Mouse (Mus musculus): Measurements from ENCODE around the gene Cdk5r2. TPM values are rescaled to one million over a fixed set of nuclear protein-coding genes. Genes with fewer than 3 reads are reported as not detected.
A peak's percentile ranks its signal among the peaks of the same experiment; 100 is the strongest.

The Cdk5r2 gene
- total and polyA plus RNA-seq, 3 experiments: 3.1 to 8.7 (median 4.6) TPM

DNA sequence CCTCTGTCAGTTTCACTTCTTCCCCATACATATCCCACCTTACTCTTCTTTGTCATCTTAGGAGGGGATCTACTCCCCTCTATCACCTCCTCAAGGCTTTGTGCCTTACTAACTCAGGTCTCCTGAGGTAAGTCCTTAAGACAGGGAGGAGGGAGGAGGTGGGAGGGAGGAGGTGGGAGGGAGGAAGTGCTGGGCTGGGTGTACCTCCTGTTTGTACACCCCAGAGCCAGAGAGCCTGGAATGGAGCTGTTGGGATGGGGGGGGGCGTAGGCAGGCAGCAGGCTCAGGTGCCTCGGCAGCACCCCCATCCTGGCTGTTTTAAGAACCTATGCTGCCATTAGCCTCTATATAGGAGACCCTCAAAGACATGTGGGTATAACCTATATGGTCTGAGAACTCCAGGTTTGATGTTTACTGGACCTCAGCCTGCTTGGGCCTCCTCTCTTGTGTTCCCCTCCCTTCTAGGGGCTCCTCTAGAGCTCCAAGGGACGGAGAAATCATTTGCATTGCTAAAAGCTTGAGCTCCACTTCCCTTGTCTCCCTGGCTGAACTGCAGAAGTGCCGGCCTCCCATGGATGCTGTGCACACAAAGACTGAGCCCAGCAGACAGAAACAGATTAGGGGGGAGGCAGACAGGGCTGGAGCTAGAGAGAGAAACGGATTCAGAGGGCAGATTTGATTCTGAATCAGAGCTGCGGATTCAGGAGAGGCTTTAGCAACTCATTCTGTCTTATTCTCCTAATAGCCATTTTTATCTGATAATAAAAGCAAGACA is 3.5 kb upstream of the Cdk5r2 start:
- DNase-seq: no peak

GRCm38 (mm10) chr1:74855156-74855555 is 422 bp downstream of the Cdk5r2 start:
- no peak for DNase-seq

GRCm38 (mm10) chr1:74855651-74856438 is 1.1 kb downstream of the Cdk5r2 start:
- DNase-seq: peak; percentile 10

DNA sequence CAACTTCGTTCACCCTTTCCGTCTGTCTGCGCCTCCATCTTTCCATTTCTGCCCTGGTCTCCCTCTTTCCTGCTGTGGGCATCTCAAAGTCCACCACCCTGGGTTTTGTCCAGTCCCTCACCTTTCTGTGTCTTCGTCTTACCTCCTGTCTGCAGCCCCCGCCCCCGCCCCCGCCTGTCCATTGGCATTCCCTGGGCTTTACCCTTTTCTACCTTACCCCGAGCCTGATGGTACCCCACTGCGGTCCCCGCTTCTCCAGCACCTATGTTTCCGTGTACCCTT is 1.6 kb downstream of the Cdk5r2 start:
- DNase-seq: no peak

DNA sequence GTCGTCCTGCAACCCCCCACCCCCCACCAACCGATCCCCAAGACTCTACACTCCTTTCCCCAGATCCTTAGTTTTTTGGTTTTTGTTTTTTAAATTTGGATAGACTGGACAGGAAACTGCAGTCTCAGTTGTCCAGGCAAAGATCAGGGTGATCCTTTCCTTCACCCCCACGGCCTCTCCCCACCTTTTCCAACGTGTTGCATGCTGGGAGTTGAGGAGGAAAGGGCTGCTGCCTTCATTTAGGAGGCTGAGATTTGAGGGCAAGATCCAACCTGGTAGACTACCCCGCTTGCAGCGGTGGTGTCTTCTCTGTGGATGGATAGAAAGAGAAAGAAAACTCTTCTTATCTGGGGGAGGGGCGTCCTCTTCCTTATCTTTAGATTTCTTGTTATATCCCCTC is 2.1 kb downstream of the Cdk5r2 start:
- DNase-seq: no peak

- no peak for DNase-seq
These were observed 2.5 kb downstream of the Cdk5r2 start for GRCm38 (mm10) chr1:74857201-74857600.

DNA sequence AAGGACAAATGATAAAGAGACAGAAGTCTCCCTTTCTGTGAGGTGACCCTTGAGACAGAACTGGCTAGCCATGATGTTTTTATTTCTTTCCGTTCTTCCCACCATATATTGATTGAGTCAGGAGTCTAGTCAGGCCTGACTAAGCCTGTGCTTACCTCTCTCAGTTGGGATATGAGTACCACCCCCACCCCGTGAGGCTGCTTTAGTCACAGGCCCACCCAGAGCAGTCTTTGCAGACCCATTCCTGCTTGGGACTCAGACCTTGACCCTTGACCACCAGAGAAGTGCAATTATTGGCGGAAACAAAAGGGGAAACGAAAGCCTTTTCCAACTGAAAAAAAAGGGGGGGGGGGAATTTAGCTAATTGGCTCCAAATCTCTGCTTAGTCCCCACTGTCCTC is 2.9 kb downstream of the Cdk5r2 start:
- DNase-seq: no peak

DNA sequence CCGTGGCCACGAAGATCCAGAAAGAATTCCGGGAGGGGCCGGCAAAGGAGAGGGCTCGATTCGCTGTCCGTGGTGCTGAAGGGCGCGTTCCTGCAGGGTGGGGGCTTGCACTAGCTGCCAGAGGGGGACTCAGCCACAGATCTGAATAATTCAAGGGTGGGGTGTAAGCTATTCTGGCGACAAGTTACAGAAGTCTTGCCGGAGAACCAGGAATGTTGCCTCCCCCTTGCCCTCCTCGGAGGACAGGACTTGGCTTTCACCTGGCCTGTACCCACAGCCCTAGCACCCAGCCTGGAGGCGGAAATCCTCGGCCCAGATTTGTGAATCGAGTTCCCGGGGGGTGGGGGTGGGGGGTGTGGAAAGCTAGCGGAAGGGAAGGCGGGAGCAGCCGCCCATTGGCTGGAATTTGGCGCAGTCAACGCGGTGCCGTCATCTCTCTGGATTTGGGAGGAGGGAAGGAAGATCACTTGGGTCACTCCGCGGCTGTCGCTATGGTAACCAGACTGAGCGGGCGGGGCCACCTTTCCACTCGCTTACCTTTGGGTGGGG is 3.5 kb downstream of the Cdk5r2 start:
- peak; percentile 83 for DNase-seq

DNA sequence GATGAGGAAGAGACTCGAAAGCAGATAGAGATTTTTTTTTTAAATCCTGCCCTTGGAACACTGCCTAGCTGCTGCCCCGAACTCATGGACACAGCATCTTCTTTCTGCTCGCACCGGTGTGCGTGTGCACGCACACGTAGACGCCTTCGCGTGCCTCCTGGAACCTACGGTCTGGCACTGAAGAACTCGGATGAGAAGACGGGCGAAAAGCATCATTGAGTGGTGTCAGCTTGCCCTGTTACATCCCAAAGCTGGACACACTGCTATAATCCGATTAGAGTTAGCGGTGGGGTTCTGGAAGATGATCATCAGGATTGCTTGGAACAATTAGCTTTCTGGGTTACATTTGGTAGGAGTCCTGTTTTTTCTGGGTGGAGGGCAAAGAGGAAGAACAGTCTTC is 4.1 kb downstream of the Cdk5r2 start:
- DNase-seq: no peak

GRCm38 (mm10) chr1:74859223-74859984 is 4.7 kb downstream of the Cdk5r2 start:
- DNase-seq: no peak

- DNase-seq: no peak
These were observed 7.0 kb downstream of the Cdk5r2 start for GRCm38 (mm10) chr1:74861783-74862182.

GRCm38 (mm10) chr1:74872218-74872617 is 17.5 kb downstream of the Cdk5r2 start:
- no peak for DNase-seq

DNA sequence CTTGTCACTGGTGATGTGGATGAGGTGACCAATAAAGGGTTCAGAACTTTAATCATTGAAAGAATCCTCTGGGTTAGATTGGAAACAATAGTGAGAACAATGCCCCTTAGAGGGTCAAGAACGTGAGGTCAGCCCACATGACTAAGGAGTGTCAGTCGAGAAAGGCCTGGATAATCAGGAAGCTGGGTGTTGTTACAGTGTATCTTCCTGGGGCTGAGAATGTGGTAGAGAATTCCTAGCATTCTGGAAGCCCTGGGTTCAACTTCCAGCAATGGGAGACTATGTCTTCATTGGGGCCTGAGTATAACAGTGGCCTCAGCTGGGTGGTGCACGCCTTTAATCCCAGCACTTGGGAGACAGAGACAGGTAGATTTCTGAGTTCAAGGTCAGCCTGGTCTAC is 22.5 kb downstream of the Cdk5r2 start:
- no peak for DNase-seq

- peak; percentile 73 for DNase-seq
These were observed 26.1 kb downstream of the Cdk5r2 start for GRCm38 (mm10) chr1:74880785-74881360.

DNA sequence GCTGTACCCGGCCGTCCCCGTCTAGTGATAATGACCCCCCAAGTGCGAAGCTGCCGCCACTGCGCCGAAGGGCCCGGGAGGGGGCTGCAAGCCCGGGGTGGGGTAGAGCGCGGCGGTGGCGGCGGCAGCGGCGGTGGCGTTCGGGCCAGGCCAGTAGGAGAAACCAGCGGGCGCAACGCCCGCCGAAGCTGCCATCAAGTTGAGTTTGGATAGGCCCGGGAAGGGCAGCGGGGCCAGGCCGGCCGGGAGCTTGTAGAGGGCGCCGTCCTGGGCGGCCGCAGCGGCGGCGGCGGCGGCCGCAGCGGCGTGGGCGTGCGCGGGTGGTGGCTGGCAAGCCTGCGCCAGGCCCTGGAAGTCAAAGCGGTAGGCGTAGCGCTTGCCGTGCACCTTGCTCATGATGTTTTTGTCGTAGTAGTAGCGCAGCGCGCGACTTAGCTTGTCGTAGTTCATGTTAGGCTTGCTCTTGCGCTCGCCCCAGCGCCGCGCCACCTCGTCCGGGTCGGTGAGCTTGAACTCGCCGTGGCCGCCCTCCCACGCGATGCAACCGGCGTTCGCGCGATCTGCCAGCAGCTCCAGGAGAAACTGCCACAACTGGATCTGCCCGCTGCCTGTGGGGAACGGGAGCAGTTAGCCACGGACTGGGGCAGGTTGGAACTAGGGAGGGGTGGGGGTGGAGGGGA is 27.5 kb downstream of the Cdk5r2 start:
- peak; percentile 45 for DNase-seq

DNA sequence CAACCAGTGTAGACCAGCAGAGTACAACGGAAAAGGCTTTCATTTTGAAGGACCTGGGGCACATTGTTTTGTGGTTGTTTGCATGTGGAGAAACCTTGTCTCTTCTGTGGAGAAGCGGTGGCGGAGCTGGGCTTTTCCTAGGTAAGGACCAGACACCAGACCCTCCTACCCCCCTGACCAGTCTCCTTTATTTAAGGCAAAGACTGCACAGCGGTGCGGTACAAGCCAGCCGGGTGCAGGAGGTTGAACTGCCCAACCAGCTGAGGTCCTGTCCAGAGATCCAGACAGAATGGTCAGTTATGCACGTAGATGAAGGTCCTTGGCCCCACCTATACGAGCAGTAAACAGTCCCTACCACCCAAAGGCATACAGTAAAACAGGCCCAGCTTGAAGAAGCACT is 28.1 kb downstream of the Cdk5r2 start:
- DNase-seq: no peak

- no peak for DNase-seq
These were observed 28.7 kb downstream of the Cdk5r2 start for GRCm38 (mm10) chr1:74883441-74883840.

DNA sequence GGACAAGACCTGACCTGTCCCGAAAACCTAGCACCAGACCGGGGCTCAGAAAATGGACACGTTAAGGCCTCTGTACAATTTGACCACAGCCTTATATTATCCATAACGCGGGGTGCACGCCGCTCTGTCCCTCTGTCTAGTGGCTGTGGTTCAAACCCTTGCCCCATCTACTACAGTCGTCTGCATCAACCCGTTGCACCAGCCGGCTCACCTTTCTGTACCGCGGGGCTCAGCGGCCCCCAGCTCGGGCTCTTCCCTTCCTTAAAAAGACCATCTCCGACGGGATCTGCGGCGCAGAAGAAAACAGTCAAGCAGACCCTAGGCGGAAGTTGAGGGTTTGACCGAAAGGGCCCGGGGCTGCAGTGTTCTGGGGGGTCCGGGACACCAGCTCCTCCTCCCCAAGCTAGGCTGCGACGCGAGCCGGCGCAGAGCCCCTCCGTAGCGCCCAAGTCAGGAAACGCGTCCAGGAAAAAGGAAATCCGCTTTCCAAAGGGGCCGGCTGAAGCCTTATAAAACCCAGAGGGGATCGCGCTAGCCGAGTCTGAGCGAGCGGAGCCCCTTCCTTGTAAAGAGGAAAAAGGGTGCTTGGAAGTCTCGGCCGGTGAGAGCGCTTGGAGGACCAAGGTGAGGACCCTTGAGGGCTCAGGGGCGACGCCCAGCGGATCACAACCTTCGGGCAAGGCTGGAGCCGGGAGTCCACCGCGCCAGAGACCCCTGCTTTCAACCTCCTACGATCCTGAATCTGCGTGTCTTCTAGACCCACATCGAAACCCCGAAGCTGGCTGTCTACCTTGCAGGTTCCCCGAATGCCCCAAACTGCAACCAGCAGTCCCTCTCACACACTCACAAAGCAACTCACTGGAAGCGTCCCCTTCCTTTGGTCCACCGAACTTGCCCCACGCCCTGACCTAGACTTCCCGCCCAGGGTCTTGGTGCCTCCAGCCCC is 29.7 kb downstream of the Cdk5r2 start:
- no peak for DNase-seq

- no peak for DNase-seq
These were observed 30.8 kb downstream of the Cdk5r2 start, which contains the start of gene Fev for GRCm38 (mm10) chr1:74885369-74886042. Gene Fev, minus strand, starts transcription at chr1:74885419.

DNA sequence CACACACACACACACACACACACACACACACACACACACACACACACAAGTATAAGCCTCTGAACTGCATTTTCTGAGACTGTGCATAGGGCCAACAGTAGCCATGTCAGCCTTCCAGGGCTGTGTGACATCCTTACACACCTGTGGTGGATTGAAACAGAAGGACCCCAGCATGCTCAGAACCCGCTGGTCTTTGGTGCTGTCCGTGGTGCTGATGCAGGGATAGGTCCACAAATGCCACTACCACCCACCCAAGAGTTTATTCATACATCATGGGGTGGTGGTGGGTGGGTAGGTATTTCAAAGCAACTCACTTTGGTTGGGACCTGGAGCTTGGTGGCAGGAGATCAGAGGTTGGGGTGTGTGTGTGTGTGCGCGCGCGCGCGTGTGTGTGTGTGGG is 36.8 kb downstream of the Cdk5r2 start:
- no peak for DNase-seq

Measured in adrenal gland, adult 2 months (tissue).